Mouse (Mus musculus) urinary bladder, postnatal 14 days (tissue): Measurements from ENCODE around the gene Wdr37.

Source experiments
- DNase-seq: peaks from one replicate; pipeline ENCODE4 v3.0.0; 2021; ENCODE audit warnings: low spot score

The Wdr37 gene

DNA sequence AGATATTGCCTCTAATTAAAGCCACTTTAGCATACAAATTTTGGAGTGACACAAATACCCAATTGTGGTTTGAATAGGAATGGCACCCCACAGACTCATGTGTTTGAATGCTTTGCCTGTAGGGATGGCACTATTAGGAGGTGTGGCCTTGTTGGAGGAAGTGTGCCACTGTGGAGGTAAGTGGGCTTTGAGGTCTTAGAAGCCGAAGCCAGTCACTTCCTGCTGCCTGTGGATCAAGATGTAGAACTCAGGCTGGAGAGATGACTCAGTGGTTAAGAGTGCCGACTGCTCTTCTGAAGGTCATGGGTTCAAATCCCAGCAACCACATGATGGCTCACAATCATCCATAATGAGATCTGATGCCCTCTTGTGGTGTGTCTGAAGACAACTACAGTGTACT lies 30.8 kb downstream of the Wdr37 start:
- DNase-seq = no peak

GRCm38 (mm10) chr13:8839937-8840336 lies 31.8 kb downstream of the Wdr37 start:
- no peak for DNase-seq

GRCm38 (mm10) chr13:8839111-8839510 lies 32.6 kb downstream of the Wdr37 start:
- DNase-seq = no peak

DNA sequence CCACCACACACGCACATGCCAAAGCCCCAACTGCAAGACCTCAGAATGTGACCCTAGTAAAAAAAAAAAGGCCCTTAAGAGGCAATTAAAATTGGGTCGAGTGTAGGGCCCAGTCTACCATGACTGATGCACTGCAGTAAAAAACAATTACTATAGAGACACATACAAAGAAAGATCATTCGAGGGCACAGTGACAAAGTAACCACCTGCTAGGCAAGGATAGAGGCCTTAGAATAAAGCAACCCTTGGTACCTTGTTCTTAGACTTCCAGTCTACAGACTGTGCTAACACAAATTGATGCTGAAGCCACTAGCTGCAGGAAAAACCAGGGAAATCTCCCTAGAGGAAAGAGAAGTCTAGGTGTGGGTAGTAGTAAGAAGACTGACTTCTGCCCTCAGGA lies 33.3 kb downstream of the Wdr37 start:
- DNase-seq = no peak

DNA sequence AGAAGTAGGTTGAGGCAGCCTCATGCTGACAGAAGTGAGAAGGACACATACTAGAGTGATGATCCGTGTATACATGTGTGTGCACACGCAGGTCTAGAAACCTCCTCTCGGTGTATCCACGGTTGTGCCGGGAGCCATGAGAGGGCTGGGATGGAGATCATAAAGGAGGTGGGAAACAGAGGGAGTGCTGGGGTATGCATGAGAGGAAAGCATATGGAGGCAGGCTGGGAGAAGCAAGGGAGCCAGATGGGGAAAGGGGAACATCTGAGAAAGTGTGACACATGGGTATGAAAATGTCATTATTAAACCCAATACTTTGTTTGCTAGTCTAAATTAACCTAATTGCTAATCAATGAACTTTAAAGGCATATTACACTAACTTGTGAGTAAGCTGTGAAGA lies 37.1 kb downstream of the Wdr37 start:
- DNase-seq = no peak

GRCm38 (mm10) chr13:8831546-8832251 lies 40.0 kb downstream of the Wdr37 start:
- no peak for DNase-seq

DNA sequence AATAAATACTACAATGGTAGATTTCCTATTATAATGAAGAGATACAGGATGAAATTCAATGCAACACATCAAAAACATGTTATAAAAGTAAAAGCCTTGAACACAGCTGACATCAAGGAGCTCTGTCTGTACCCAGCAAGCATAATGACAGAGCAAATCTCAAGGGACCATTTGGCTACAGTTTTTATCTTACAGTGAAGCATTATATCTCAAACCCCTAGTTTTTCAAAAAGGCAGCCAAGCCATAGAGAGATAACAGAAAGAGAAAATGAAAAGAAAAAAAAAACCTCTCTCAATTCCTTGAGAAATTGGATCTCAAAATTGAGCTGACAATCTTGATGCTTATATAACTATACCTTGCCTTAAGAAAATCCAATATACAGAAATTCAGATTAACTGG lies 41.0 kb downstream of the Wdr37 start:
- DNase-seq = no peak

- no peak for DNase-seq
Measured at GRCm38 (mm10) chr13:8829784-8830183, 41.9 kb downstream of the Wdr37 start.

DNA sequence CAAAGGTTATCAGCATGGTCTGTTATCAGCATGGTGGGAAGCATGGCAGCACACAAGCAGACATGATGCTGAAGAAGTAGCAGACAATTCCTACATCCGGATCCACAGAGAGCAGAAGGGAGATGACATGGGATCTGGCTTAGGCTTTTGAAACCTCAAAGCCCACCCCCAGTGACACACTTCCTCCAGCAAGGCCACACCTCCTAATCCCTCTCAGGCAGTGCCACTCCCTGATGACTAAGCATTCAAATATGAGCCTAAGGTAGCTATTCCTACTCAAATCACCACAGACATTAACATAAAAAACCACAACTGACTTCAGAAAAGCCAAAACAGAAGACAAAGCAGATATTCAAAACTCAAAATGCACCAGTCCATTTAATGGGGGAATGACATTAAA lies 42.8 kb downstream of the Wdr37 start:
- no peak for DNase-seq

- no peak for DNase-seq
Measured at GRCm38 (mm10) chr13:8823546-8823945, 48.2 kb downstream of the Wdr37 start.

DNA sequence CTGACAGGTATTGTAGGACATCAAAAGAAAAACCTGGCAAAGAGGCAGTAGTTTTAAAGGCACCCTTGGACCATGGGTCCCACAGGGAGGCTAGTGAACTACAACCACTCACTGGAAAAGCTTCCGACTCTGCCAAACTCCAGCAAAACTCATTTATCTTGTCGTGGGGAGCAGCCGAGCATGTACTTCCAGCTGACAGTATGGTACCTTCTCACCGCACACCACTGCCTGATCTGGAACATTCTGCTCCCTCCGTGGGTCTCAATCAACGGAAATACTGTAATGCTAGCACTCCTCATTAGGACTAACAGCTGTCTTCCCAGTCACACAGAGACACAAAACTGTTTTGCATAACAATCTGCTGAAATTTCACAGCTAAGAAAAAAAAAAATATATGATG lies 48.6 kb downstream of the Wdr37 start:
- no peak for DNase-seq

GRCm38 (mm10) chr13:8822201-8822600 lies 49.5 kb downstream of the Wdr37 start:
- no peak for DNase-seq

- no peak for DNase-seq
Measured at GRCm38 (mm10) chr13:8805931-8806330, 65.8 kb downstream of the Wdr37 start.

DNA sequence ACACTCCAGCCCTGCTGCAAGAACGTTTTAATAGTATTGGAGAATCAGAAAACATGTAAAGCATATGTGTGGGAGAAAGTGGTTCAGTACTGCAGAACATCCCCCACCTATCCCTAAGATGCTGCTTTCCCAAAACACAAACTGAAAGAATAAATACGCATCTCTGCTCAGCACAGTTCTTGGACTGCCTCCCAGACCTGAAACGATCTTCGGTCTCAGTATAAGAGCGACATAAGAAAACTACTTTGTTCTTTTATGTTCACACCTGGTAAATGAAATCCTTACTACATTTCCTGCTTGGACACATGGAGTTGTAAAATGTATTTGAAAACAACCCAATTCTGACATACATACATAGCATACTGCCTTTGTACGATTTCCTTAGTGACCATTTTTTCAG lies 71.1 kb downstream of the Wdr37 start:
- no peak for DNase-seq

GRCm38 (mm10) chr13:8793217-8793616 lies 78.5 kb downstream of the Wdr37 start:
- DNase-seq = no peak

GRCm38 (mm10) chr13:8785185-8785584 lies 86.5 kb downstream of the Wdr37 start:
- peak; percentile 32 for DNase-seq

- DNase-seq = no peak
Measured at GRCm38 (mm10) chr13:8784308-8785061, 87.2 kb downstream of the Wdr37 start.

DNA sequence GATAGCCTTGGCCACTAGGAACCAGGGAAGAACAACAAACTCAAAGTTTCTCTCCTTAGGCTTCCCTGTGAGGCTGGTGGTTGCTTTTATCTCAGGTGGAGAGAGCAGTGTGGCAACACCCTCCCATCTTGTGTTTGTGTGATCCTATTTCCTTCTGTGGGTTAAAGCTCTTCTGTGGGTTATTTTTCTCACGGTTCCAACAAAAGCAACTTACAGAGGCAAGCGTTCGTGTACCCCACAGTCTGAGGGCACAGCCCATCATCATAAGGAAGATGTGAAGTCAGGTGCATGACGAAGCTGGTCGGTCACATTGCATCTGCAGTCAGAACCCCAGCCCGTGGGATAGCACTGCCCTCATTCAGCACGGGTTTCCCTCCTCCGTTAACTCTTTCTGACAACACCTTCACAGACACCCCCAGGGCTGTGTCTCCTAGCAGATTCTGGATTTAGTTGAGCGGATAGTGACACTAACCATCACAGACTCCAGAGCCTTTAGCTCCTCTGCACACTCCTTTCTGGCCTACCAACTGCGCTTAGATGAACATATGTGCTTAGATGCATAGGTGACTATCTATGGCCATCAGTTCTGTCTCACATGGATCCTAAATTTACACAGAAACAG lies 87.9 kb downstream of the Wdr37 start:
- DNase-seq = no peak

DNA sequence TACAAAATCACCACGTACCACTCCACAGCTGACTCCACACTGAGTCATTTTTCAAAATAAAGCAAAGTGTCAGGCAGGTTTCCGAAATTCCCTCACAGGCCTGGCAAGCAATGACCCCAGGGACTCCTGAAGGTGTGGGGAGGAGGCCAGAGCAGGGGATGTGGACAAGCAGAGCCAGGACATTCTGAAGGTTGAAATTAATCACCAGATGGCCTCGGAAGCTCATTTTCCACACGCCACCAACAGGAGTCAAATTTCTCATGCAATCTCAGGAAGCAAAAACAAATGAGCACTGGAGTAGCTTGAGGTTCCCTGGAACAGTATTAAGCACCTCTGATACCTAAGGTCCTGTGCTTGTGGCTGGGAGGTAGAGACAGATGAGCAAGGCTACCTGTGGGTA lies 89.1 kb downstream of the Wdr37 start:
- no peak for DNase-seq

GRCm38 (mm10) chr13:8780441-8780840 lies 91.3 kb downstream of the Wdr37 start:
- DNase-seq = peak; percentile 28

DNA sequence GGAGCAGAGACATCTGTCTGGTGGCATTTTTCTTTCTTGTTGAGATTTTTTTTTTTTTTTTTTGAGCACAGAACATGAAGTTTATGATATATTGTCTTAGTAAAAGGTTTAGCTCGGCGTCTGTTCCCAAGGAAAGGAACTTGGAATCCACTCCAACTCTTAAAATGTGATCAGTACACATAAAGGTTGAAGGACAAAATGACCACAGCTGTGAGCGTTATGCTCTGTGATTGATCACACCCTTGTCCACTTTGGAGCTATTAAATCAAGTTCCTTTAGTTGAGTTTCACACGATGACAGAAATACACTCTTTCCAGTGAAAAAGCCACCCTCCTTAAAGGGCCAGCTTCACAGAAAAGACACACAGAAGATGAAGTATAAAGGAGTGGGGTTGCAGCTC lies 101.1 kb downstream of the Wdr37 start:
- DNase-seq = no peak

- no peak for DNase-seq
Measured at GRCm38 (mm10) chr13:8769654-8770227, 102.0 kb downstream of the Wdr37 start.

- DNase-seq = no peak
Measured at GRCm38 (mm10) chr13:8760940-8761339, 110.8 kb downstream of the Wdr37 start.
